Mouse (Mus musculus) spleen, postnatal 36 days (tissue): ENCODE measurements around the gene Tex261.
"Not testable (repeated sequence)": the region's sequence is repeated elsewhere in the genome, so short reads cannot be mapped to it uniquely, and the experiment has no call there.

Experiments
- DNase-seq, 2 experiments: peaks; one replicate each; pipeline ENCODE4 v3.0.0; 2022; ENCODE audit warnings: low spot score in 2 of 2, mixed read lengths in 1 of 2

The Tex261 gene

GRCm38 (mm10) chr6:83775638-83776293 lies at the start of gene Tex261:
Gene Tex261 (minus strand): TSS chr6:83775813.
- peak; percentile 84 to 87 for DNase-seq

- no peak for DNase-seq
Observed at GRCm38 (mm10) chr6:83821856-83822255, 46.2 kb upstream of the Tex261 start.

- DNase-seq = no peak
Observed at GRCm38 (mm10) chr6:83820727-83821515, 45.3 kb upstream of the Tex261 start.

GRCm38 (mm10) chr6:83818996-83819395 lies 43.4 kb upstream of the Tex261 start:
- DNase-seq = no peak

DNA sequence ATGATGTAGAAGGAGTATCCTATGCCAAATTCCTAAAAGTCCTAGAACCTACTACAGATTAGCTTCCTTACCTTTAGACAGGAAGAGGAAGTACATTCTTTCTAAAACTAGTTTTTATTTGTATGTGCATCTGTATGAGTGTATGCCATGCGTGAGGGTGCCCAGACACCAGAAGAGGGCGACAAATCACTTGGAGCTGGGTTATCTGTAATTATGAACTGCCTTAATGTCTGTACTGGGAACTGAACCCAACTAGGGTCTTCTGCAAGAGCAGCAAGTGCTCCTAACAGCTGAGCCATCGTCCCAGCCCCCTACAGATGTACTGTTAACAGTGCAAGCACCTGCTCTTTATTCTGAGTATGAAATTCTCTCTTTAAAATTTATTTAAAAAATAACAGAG lies 40.2 kb upstream of the Tex261 start:
- DNase-seq = no peak

DNA sequence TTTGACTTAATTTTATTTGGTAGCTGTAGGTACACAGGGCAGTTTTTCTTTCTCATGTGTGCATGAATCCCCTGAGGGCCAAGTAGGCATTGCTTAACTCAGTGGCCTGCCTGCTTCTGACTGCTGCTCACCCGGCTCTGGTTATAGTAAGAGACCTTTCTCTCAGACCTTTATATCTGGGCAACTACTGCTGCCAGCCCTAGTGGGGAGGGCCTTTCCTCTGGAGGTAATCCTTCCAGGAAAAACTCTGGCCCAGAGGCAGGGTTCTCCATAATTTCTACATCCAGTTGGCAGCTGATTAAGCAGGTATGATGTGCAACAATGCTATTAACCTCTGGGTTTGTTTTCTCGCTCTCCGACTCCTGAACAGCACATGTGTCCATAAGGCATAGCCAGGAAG lies 27.2 kb upstream of the Tex261 start:
- DNase-seq = no peak

- no peak for DNase-seq
Observed at GRCm38 (mm10) chr6:83802033-83802432, 26.4 kb upstream of the Tex261 start.

DNA sequence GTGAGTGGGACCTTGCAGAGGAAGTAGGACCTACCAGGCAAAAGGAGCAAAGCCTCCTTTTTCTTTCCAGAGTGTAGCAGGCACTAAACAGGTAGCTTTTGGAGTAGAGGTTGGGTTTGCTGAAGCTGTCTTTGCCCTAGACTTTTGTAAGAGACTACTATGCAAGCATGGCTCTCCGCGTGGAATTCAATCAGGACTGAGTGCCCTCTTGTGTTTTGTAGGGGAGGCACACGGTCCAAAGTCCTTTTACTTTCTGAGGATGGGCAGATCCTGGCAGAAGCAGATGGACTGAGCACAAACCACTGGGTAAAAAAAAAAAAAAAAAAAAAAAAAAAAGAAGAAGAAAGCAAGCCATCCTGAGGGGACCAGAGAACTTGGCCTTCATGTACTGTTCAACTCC lies 21.1 kb upstream of the Tex261 start:
- DNase-seq = no peak

GRCm38 (mm10) chr6:83795492-83795900 lies 19.9 kb upstream of the Tex261 start:
- peak in 1 of 2 experiments; percentile 28 for DNase-seq

DNA sequence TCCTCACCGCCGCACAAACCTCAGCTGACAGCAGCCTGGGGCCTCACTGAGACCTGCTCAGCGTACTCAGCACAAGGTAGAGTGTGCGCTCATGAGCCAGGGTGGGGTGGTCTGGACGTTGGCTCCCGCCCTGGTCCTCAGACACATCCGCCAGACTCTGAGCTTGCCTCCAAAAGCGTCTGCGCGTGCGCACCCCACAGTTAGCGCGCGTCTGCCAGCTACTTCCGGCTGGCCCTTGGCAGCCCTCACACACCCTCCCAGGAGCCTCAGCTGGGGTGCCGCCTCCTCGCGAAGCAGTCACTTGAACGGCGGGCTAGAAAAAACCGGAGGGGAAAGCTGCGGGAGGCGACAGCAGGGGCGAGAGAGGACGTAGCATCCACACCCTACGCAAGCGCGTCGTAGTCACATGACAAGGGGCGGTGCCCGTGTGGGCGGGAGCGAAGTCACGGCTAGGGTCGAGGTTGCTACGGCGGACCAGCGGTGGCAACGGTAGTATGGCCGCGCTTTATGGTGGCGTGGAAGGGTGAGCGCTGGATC lies 19.2 kb upstream of the Tex261 start, which contains the start of gene Nagk:
TSS of gene Nagk (plus strand) at position 223 of the 537 bp plus-strand sequence.
- peak; percentile 95 for DNase-seq

GRCm38 (mm10) chr6:83791251-83791890 lies 15.8 kb upstream of the Tex261 start:
- no peak for DNase-seq

GRCm38 (mm10) chr6:83790533-83790932 lies 14.9 kb upstream of the Tex261 start:
- DNase-seq = not testable (repeated sequence)

DNA sequence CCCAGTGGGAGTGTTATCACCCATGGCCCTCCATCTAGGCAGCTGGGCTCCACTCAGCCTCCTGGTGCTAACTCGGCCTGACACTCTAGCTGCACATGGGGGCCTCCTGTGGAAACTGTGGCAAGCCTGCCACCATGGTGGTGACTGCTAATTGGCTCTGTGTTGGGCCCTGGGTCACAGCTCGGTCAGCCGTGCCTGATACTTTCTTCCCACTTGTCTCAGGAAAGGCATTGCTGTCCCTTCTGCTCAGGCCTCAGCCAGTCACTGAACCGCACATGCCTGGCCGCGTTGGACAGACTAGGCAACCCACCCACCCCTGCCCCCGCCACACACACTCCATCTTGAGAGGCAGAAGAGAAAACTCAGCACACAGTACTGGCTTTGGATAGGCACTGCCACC lies 12.9 kb upstream of the Tex261 start:
- DNase-seq = no peak

DNA sequence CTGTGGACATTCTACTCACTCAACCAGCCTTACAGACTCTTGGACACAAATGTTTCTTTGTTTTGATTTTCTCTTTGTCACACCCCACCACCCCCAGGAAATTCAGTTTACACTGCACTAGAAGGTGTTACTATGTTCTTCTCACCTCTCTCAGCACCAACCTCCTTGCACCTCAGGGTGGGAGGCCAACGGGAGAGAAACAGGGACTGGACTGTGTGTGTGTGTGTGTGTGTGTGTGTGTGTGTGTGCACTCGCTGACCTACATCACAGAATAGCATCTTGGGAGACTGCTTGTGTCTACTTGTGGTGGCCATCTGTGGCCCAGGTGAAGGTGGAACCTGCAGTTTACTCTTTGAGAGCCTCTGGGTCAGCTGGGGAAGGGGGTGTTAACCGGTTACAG lies 10.8 kb upstream of the Tex261 start:
- no peak for DNase-seq

GRCm38 (mm10) chr6:83779026-83779425 lies 3.4 kb upstream of the Tex261 start:
- DNase-seq = peak; percentile 45 to 50

DNA sequence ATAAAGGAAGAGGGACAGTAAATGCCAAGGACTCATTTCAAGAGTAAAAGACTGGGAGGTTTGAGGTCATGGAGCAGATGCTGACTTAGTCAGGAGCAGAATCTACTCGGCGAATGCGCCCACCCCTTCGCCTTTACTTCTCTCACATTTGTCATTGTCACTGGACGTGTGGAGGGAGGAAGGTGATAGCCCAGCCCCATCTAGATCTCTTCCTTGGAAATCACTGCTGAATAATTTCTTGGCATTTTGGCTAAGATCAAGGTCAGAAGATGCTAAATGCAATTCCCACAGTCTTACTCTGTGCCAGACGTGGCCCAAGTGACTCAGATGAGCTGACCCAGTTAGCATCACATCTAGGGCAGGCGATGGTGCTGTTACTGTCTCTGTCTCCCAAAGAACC lies 2.7 kb upstream of the Tex261 start:
- no peak for DNase-seq

DNA sequence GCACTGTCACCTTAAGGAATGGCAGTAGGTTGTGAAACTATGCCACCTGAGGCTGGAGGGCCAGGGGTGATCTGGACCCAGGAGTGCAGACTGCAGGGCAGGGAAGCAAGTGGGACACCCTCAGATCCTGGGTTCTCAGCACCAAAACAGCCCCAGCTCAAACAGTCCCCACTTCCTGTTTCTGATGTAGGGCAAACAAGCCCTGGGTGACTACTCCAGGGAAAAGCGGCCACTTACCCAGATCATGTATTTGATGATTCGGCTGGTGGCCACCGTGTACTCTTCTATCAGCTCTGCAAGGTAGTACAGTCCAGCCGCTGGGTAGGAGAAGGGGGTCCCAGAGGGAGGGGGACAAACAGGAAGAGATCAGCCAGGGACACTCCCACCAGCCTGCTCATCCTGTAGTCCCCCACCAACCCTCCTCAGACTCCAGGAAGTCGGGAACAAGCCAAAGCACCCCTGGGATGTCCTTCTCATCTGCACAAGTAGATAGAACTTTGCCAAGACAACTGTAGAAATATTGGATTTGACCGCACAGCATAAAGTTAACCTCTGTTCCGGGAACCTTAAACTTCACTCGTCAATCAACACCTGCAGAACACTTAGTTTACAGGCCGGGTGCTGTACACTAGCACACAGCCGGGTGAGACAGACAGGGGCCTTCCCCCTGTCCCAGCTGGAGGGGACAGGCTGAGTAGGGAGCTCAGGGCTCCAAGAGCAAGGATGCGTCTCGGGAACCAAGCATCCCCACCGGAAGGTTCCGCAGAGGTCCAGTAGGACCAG lies 641 bp downstream of the Tex261 start:
- no peak for DNase-seq

- DNase-seq = no peak
Observed at GRCm38 (mm10) chr6:83774126-83774525, 1.5 kb downstream of the Tex261 start.

- DNase-seq = no peak
Observed at GRCm38 (mm10) chr6:83768485-83768884, 7.1 kb downstream of the Tex261 start.

DNA sequence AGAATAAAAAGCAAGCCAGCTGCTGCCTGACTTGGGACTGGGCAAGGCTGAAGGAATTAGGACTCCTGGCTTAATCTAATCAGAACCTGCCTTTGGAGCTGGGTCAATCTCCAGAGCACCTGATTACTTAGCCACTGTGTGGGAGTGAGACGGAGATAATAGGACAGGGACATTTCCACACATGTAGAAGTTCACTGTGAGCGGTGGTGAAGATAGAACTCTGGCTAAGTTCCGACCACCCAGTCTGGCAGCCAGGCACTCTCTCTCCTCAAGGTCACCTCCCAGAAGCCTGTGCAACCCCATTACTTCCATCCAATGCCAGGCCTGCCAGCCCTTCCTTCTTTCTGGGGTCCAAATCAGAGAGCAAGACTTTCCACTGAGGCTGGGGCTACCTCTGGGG lies 8.6 kb downstream of the Tex261 start:
- DNase-seq = no peak

DNA sequence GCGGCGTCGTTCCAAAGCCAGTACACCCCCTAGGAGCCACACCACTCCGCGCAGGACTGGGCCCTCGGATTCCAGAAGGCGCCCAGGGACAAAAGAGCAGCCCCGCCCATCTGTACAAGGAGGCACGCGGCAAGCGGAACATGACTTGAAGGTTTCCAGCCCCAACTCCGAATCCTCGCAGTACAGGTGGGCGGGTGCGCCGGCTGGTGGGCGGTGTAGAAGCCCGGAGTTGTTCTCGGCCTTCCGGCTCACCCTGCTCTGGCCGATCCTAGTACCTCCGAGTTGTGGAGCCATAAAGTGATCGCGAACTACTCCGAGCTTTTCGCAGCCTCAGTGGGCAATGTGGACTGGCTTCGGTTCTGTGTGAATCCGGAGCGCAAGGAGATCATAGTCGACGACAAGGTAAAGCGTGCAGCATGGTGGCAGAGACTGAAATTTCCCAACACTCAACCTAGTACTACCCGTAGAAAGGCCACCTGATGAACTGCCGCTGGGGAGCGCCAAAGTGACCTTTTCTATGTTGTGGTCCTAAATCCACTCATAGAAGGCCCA lies 12.7 kb downstream of the Tex261 start:
- DNase-seq = no peak
